In genomic region chr6:121167381-121167975, GRCm38 (mm10) we compare ENCODE assay signal across 24 mouse cellular contexts. TPM values are rescaled to one million over a fixed set of nuclear protein-coding genes. Genes with fewer than 3 reads are reported as not detected.
DNase-seq lines count a peak whose midpoint lies in the region; ATAC-seq and TF ChIP-seq lines count a peak whose summit lies in the region.
"Had no signal": no experiment of that assay in that cellular context is flagged by ENCODE, and none has a peak within 500 bp of the region (broad histone marks: within the 10 kb centered on the region; RNA-seq: fewer than 3 reads in every experiment).

No protein-coding gene starts in this region.

- H3K9ac ChIP-seq in embryonic facial prominence, embryonic 14.5 days (ENCODE audit: low read depth, low read length), result no peak overlapping the region
- no peak overlapping the region for H3K9ac ChIP-seq in liver, embryonic 12.5 days
- no peak overlapping the region for H3K9ac ChIP-seq in midbrain, embryonic 16.5 days (ENCODE audit: low read depth, low read length)
- H3K9ac ChIP-seq: heart, embryonic 13.5 days; limb, embryonic 12.5 days; midbrain, embryonic 13.5 days had no signal

- ATAC-seq in embryonic facial prominence, embryonic 14.5 days (ENCODE audit: low read depth), result peak; percentile 24; the same call in 1 of the 2 replicates
- no peak for ATAC-seq in liver, embryonic 12.5 days
- no peak for ATAC-seq in midbrain, embryonic 16.5 days
- ATAC-seq: forebrain, embryonic 16.5 days; intestine, embryonic 16.5 days; lung, postnatal 0 days; midbrain, embryonic 13.5 days had no signal

- no peaks in the 10 kb centered on the region for H3K36me3 ChIP-seq in E14TG2a.4 (ENCODE audit: insufficient read depth, low read length)
- H3K36me3 ChIP-seq in embryonic facial prominence, embryonic 14.5 days (ENCODE audit: control insufficient read depth, insufficient read depth, low read length), result no peaks in the 10 kb centered on the region
- no peaks in the 10 kb centered on the region for H3K36me3 ChIP-seq in liver, embryonic 12.5 days
- H3K36me3 ChIP-seq in midbrain, embryonic 16.5 days (ENCODE audit: control insufficient read depth, insufficient read depth, low read length), result no peaks in the 10 kb centered on the region
- H3K36me3 ChIP-seq: heart, embryonic 13.5 days; limb, embryonic 12.5 days; midbrain, embryonic 13.5 days had no signal

- H3K27me3 ChIP-seq in E14TG2a.4 (ENCODE audit: insufficient read depth, low read length), result peaks cover 8% of the 10 kb centered on the region; the same call in 1 of the 2 replicates
- H3K27me3 ChIP-seq in embryonic facial prominence, embryonic 14.5 days (replicated peaks; ENCODE audit: control insufficient read depth, insufficient read depth, low read length), result no peaks in the 10 kb centered on the region
- peaks cover 27% of the 10 kb centered on the region for H3K27me3 ChIP-seq in liver, embryonic 12.5 days (replicated peaks)
- no peaks in the 10 kb centered on the region for H3K27me3 ChIP-seq in midbrain, embryonic 16.5 days (ENCODE audit: control insufficient read depth, insufficient read depth, low read depth, low read length)
- H3K27me3 ChIP-seq: CH12.LX; heart, embryonic 13.5 days; limb, embryonic 12.5 days; midbrain, embryonic 13.5 days had no signal

- no peaks in the 10 kb centered on the region for H3K9me3 ChIP-seq in E14TG2a.4 (ENCODE audit: low read length)
- H3K9me3 ChIP-seq in embryonic facial prominence, embryonic 14.5 days (ENCODE audit: control insufficient read depth, low read length), result no peaks in the 10 kb centered on the region
- no peaks in the 10 kb centered on the region for H3K9me3 ChIP-seq in liver, embryonic 12.5 days (replicated peaks)
- H3K9me3 ChIP-seq in midbrain, embryonic 16.5 days (replicated peaks; ENCODE audit: control insufficient read depth, low read length, poor library complexity, severe bottlenecking), result no peaks in the 10 kb centered on the region
- H3K9me3 ChIP-seq: heart, embryonic 13.5 days; limb, embryonic 12.5 days; midbrain, embryonic 13.5 days had no signal

- H3K4me1 ChIP-seq in E14TG2a.4 (replicated peaks; ENCODE audit: low read depth, low read length), result peaks cover 28% of the 10 kb centered on the region
- no peaks in the 10 kb centered on the region for H3K4me1 ChIP-seq in embryonic facial prominence, embryonic 14.5 days (ENCODE audit: control insufficient read depth, insufficient read depth, low read length)
- H3K4me1 ChIP-seq in liver, embryonic 12.5 days, result peaks cover 8% of the 10 kb centered on the region; the same call in 1 of the 2 replicates
- H3K4me1 ChIP-seq in midbrain, embryonic 16.5 days (ENCODE audit: control insufficient read depth, insufficient read depth, low read length), result no peaks in the 10 kb centered on the region
- H3K4me1 ChIP-seq: limb, embryonic 12.5 days; megakaryocyte, embryonic 14.5 days had no signal

- H3K27ac ChIP-seq in embryonic facial prominence, embryonic 14.5 days (replicated peaks; ENCODE audit: low read depth, low read length), result no peak overlapping the region
- no peak overlapping the region for H3K27ac ChIP-seq in liver, embryonic 12.5 days
- H3K27ac ChIP-seq in midbrain, embryonic 16.5 days (ENCODE audit: low read length), result no peak overlapping the region
- H3K27ac ChIP-seq: heart, embryonic 13.5 days; limb, embryonic 12.5 days; midbrain, embryonic 13.5 days had no signal

- peak overlapping the region; percentile 67 for H3K4me3 ChIP-seq in E14TG2a.4 (replicated peaks; ENCODE audit: low read length)
- no peak overlapping the region for H3K4me3 ChIP-seq in embryonic facial prominence, embryonic 14.5 days (ENCODE audit: low read depth, low read length)
- no peak overlapping the region for H3K4me3 ChIP-seq in liver, embryonic 12.5 days
- no peak overlapping the region for H3K4me3 ChIP-seq in midbrain, embryonic 16.5 days (ENCODE audit: low read depth, low read length)
- H3K4me3 ChIP-seq: heart, embryonic 13.5 days; limb, embryonic 12.5 days; megakaryocyte, embryonic 14.5 days; midbrain, embryonic 13.5 days had no signal

- TF ChIP-seq CTCF in E14TG2a.4 (conservative IDR thresholded peaks at IDR 0.05; ENCODE audit: low read length), result no peak

- 46% methylated on average over 7 of the region's 7 CpGs for WGBS in embryonic facial prominence, embryonic 14.5 days
- 57% methylated on average over 7 of the region's 7 CpGs for WGBS in liver, embryonic 12.5 days (ENCODE audit: insufficient replicate concordance)
- 77% methylated on average over 7 of the region's 7 CpGs for WGBS in midbrain, embryonic 16.5 days

- H3K4me2 ChIP-seq in embryonic facial prominence, embryonic 14.5 days (ENCODE audit: low read depth, low read length), result no peak overlapping the region
- H3K4me2 ChIP-seq in liver, embryonic 12.5 days, result no peak overlapping the region
- no peak overlapping the region for H3K4me2 ChIP-seq in midbrain, embryonic 16.5 days (ENCODE audit: low read length)
- H3K4me2 ChIP-seq: heart, embryonic 13.5 days; limb, embryonic 12.5 days; midbrain, embryonic 13.5 days had no signal

- DNase-seq in embryo, embryonic 10 days (ENCODE audit: low spot score), result peak; percentile 57
- DNase-seq in embryo, embryonic 9.5 days (ENCODE audit: extremely low spot score), result no peak
- DNase-seq in embryo, embryonic 10.5 days (ENCODE audit: low spot score), result peak; percentile 41
- no peak for DNase-seq in embryonic facial prominence, embryonic 14.5 days (ENCODE audit: low spot score)
- DNase-seq in adrenal gland, postnatal 25 days, result no peak
- DNase-seq: adrenal gland, adult 8-10 months; cerebellum, adult 11 months; cerebellum, postnatal 10 days; gastrocnemius, postnatal 10 days; heart, postnatal 10 days; kidney, adult 8-10 months; kidney, postnatal 14 days; lung, postnatal 4 days had no signal

RNA-seq across cellular contexts. Expression of gene Pex26, which starts 16.0 kb away (rescaled TPM):
- polyA plus RNA-seq in embryonic facial prominence, embryonic 14.5 days (2014; fragmentation: Nextera tagmentation; extraction: Ambion mirVana), result 7.6 and 8.9 TPM in 2 replicates
- total RNA-seq in adrenal gland, postnatal 25 days (2021), result 16.1 and 17.2 TPM in 2 replicates
- 5.3 and 5.5 TPM in 2 replicates for polyA plus RNA-seq in liver, embryonic 12.5 days (2016; fragmentation: Nextera tagmentation; extraction: Ambion mirVana)
- polyA plus RNA-seq in midbrain, embryonic 16.5 days (2015; fragmentation: Nextera tagmentation; extraction: Ambion mirVana), result 17.6 and 18.6 TPM in 2 replicates

RNA-seq across cellular contexts. Expression of gene Mical3, which starts 36.7 kb away (rescaled TPM):
- 17.0 and 19.2 TPM in 2 replicates for polyA plus RNA-seq in embryonic facial prominence, embryonic 14.5 days (2014; fragmentation: Nextera tagmentation; extraction: Ambion mirVana)
- total RNA-seq in adrenal gland, postnatal 25 days (2021), result 65.9 and 72.6 TPM in 2 replicates
- 12.8 and 13.7 TPM in 2 replicates for polyA plus RNA-seq in liver, embryonic 12.5 days (2016; fragmentation: Nextera tagmentation; extraction: Ambion mirVana)
- 37.0 and 43.2 TPM in 2 replicates for polyA plus RNA-seq in midbrain, embryonic 16.5 days (2015; fragmentation: Nextera tagmentation; extraction: Ambion mirVana)

RNA-seq across cellular contexts. Expression of gene Tuba8, which starts 43.0 kb away (rescaled TPM):
- 1.9 and 2.3 TPM in 2 replicates for polyA plus RNA-seq in embryonic facial prominence, embryonic 14.5 days (2014; fragmentation: Nextera tagmentation; extraction: Ambion mirVana)
- 5.3 and 8.0 TPM in 2 replicates for total RNA-seq in adrenal gland, postnatal 25 days (2021)
- polyA plus RNA-seq in liver, embryonic 12.5 days (2016; fragmentation: Nextera tagmentation; extraction: Ambion mirVana), result 7.2 and 8.4 TPM in 2 replicates
- 1.2 and 1.3 TPM in 2 replicates for polyA plus RNA-seq in midbrain, embryonic 16.5 days (2015; fragmentation: Nextera tagmentation; extraction: Ambion mirVana)
- total RNA-seq: CH12.LX had no signal

Comparison
In these comparisons a context has a peak if more than half of its experiments do, and no peak if none do; other contexts are left out.
1. DNase-seq: peak in embryo, embryonic 10 days (single experiment) and embryo, embryonic 10.5 days (single experiment); none in embryo, embryonic 9.5 days (single experiment), embryonic facial prominence, embryonic 14.5 days (single experiment) and adrenal gland, postnatal 25 days (single experiment).